Mouse (Mus musculus) midbrain, embryonic 11.5 days (tissue): ENCODE measurements around the gene Bloc1s6. TPM values are rescaled to one million over a fixed set of nuclear protein-coding genes. Genes with fewer than 3 reads are reported as not detected.

Source experiments
- ATAC-seq: fragments of 200-750 bp; cut with Nextera tagmentation; 2 replicates; pipeline ENCODE4 v1.8.0; 2017; ENCODE audit warnings: moderate TSS enrichment, moderate library complexity; ENCODE audit not compliant: low FRiP score
- DNase-seq: peaks from one replicate; pipeline ENCODE4 v3.0.0; 2015; ENCODE audit warnings: low spot score; ENCODE audit errors: missing footprints
- H3K27ac ChIP-seq: fragments of 300-500 bp; sonication (generic); 2 replicates; pipeline ENCODE4 v1.5.1; 2014; ENCODE audit warnings: low read depth, low read length
- H3K27me3 ChIP-seq: fragments of 300-500 bp; sonication (generic); 2 replicates; pipeline ENCODE4 v1.6.1; 2014; ENCODE audit warnings: mild to moderate bottlenecking, low read length, moderate library complexity, mixed read lengths; ENCODE audit not compliant: control insufficient read depth, insufficient read depth
- H3K36me3 ChIP-seq: fragments of 300-500 bp; sonication (generic); 2 replicates; pipeline ENCODE4 v1.6.1; 2014; ENCODE audit warnings: mild to moderate bottlenecking, low read length, moderate library complexity, mixed read lengths; ENCODE audit not compliant: control insufficient read depth, insufficient read depth
- H3K4me1 ChIP-seq: fragments of 300-500 bp; sonication (generic); 2 replicates; pipeline ENCODE4 v1.6.1; 2014; ENCODE audit warnings: low read length; ENCODE audit not compliant: control insufficient read depth, insufficient read depth
- H3K4me2 ChIP-seq: fragments of 300-500 bp; sonication (generic); 2 replicates; pipeline ENCODE4 v1.6.1; 2014; ENCODE audit warnings: mild to moderate bottlenecking, moderate library complexity
- H3K4me3 ChIP-seq: fragments of 300-500 bp; sonication (generic); 2 replicates; pipeline ENCODE4 v1.5.1; 2014; ENCODE audit warnings: low read depth, low read length
- H3K9ac ChIP-seq: fragments of 300-500 bp; sonication (generic); 2 replicates; pipeline ENCODE4 v1.6.1; 2014; ENCODE audit warnings: low read length
- H3K9me3 ChIP-seq: fragments of 300-500 bp; sonication (generic); 2 replicates; pipeline ENCODE4 v1.6.1; 2016; ENCODE audit warnings: low read length; ENCODE audit not compliant: control insufficient read depth
- WGBS: fragments of 180-500 bp; shearing (Covaris S2); extraction: QIAGEN DNeasy Blood & Tissue Kit; methylation state at CpG from one replicate; pipeline ENCODE4 v1.1.7; 2014; 5-methylcytosine and 5-hydroxymethylcytosine counted together
- polyA plus RNA-seq: library from polyadenylated mRNA; unstranded; fragments of >200 nt; fragmentation: Nextera tagmentation; extraction: Ambion mirVana; gene quantifications from 2 replicates; pipeline ENCODE4 v1.2.1, GENCODE M21; 2014

Bloc1s6 gene
- polyA plus RNA-seq, 1 experiment from 2014 or later: 78.1 TPM

DNA sequence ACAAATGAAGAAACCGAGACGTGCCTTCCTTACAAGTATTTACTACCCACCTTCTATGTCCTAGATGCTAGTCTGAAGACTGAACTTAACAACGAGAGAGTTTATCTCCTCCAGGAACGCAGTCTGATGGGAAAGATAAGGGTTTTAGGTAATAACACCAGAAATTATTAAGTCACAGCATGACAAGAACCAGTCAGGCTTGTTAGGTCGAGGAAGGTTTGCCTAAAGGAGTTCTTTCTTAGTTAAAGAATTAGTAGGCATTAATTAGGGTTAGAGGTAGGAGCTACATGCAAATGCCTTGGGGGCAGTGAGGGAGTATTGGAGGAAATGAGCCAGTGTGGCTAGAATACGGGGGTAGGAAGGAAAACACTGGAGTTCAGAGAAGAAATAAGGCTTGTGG is 51.4 kb downstream of the Bloc1s6 start:
- ATAC-seq: no peak

More for the DNA sequence above, 51.4 kb downstream of the Bloc1s6 start:
- H3K4me2 ChIP-seq: no peak overlapping the region
- H3K36me3 ChIP-seq: no peaks in the 10 kb centered on the region
- H3K27me3 ChIP-seq: no peaks in the 10 kb centered on the region
- WGBS: 82% methylated on average over 6 of the region's 6 CpGs
- H3K27ac ChIP-seq: no peak overlapping the region
- H3K4me3 ChIP-seq: no peak overlapping the region
- H3K4me1 ChIP-seq: no peaks in the 10 kb centered on the region
- no peak overlapping the region for H3K9ac ChIP-seq
- DNase-seq: no peak
- no peaks in the 10 kb centered on the region for H3K9me3 ChIP-seq

Other genes with a start within 250 kb of the Bloc1s6 start
- gene Gatm, start 127.2 kb upstream of the Bloc1s6 start, polyA plus RNA-seq: 25.4 and 28.3 TPM in 2 replicates
- gene AA467197, start 101.5 kb upstream of the Bloc1s6 start, polyA plus RNA-seq: 0.25 and 0.44 TPM in 2 replicates
- 7.5 and 7.7 TPM in 2 replicates for gene Slc30a4, start 35.8 kb upstream of the Bloc1s6 start, polyA plus RNA-seq
- gene Sqor, start 26.7 kb downstream of the Bloc1s6 start, polyA plus RNA-seq: 2.9 and 4.6 TPM in 2 replicates